Mouse (Mus musculus): ENCODE measurements around the gene Rras2. TPM values are rescaled to one million over a fixed set of nuclear protein-coding genes. Genes with fewer than 3 reads are reported as not detected.
A peak's percentile ranks its signal among the peaks of the same experiment; 100 is the strongest.

Gene Rras2
- polyA plus RNA-seq (2015; fragmentation: Nextera tagmentation; extraction: Ambion mirVana): 56.8 and 58.2 TPM in 2 replicates

- DNase-seq (ENCODE audit: low spot score): peak; percentile 90
These were observed at the start of gene Rras2 for GRCm38 (mm10) chr7:114117444-114117905. Rras2 (minus strand) TSS chr7:114117781.

- DNase-seq (ENCODE audit: low spot score): no peak
These were observed 45.4 kb upstream of the Rras2 start for GRCm38 (mm10) chr7:114162975-114163374.

GRCm38 (mm10) chr7:114161101-114161500, 43.5 kb upstream of the Rras2 start:
- peak; percentile 66 for DNase-seq (ENCODE audit: low spot score)

DNA sequence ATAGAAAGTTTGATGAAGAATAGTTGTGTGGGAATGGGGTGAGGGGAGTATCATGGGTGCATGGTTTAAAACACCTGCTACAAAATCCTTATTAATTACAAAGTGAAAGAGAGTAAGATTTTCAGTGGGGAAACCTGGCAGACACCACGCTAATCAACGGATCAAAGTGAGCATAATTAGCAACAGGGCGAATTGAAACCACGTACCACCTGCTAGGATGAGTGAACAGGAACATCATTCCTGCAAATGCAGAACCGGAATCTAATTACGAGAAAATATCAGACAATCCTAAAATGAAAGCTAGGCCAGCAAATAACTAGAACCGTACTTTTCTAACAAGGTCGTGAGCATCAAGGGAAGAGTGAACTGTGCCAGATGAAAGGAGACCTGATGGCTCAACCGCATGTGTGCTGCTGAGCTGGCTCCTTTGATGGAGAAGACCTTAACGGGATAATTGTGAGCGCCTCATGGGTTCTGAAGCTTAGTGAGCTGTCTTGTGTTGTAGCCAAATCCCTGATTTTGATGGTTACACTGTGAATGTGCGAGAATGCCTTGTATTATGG, 40.2 kb upstream of the Rras2 start:
- DNase-seq (ENCODE audit: low spot score): peak; percentile 68

DNA sequence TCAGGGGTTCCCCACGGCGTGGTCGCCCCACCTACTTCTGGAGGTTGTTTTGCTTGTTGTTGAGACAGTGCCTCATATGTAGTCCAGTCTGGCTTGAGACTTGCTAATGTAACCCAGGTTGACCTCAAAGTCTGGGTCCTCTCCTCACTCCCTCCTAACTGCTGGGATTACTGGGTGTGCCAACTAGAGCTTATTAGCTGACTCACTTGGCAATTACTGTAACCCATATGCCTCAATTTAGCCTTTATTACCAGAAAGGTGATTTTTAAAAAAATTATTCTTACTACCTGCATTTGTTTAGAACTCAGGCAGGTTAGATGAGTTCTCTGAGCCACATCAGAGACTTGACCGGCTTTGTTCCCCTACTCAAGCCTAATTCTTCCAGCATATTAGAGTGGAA, 38.8 kb upstream of the Rras2 start:
- no peak for DNase-seq (ENCODE audit: low spot score)

- DNase-seq (ENCODE audit: low spot score): no peak
These were observed 37.7 kb upstream of the Rras2 start for GRCm38 (mm10) chr7:114155053-114155865.

DNA sequence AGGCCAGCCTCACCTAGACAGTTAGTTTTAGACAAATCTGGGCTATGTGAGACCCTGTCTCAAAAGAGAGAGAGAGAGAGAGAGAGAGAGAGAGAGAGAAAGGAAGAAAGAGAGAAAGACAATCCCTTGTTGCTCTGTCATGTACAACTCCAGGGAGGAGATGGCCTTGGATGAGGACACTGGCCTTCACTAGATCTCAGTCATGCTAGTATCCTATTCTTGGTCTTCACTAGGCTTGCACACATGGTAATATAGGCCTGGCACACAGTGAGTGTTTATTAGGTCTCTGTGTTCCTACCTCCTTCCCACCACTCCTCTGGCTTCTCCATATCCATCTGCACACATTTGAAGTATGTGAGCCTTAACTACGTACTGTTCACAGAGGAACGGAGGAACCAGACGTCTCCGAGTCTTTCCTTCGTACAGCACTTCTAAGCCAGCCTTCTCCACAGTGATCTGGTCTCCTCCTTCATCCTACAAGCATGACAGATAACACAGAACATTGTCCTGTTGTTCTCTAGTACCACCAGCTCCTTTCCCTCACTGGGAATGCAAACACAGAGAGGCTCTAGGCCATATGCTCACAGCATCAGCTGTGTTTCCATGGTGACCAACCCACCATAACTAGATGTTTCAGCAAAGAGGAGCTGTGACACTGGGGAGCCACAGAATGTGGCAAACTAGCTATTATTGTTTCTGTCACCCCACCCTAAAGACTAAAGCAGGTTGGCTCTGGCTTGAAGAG, 33.6 kb upstream of the Rras2 start:
- no peak for DNase-seq (ENCODE audit: low spot score)

- no peak for DNase-seq (ENCODE audit: low spot score)
These were observed 32.0 kb upstream of the Rras2 start for GRCm38 (mm10) chr7:114149564-114149963.

DNA sequence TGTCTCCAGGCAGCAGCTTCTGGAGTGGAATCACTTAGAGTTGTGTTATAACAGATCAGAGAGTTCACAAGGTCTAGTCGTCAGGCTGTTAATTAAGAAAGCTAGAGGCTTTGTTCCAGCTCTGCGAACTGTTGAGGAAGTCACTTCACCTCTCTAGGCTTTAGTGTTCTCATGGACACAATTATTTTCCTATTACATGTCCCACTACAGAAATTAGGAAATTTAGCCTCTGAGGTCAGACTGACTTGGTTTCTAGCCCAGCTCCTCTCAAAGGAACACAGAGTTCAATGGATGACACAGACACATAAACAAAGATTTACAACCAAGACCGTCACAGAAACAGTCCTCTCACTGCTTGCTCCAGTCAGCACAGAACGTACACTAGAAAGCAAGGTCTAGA, 31.6 kb upstream of the Rras2 start:
- DNase-seq (ENCODE audit: low spot score): no peak

- peak; percentile 45 for DNase-seq (ENCODE audit: low spot score)
These were observed 28.3 kb upstream of the Rras2 start for GRCm38 (mm10) chr7:114145841-114146240.

DNA sequence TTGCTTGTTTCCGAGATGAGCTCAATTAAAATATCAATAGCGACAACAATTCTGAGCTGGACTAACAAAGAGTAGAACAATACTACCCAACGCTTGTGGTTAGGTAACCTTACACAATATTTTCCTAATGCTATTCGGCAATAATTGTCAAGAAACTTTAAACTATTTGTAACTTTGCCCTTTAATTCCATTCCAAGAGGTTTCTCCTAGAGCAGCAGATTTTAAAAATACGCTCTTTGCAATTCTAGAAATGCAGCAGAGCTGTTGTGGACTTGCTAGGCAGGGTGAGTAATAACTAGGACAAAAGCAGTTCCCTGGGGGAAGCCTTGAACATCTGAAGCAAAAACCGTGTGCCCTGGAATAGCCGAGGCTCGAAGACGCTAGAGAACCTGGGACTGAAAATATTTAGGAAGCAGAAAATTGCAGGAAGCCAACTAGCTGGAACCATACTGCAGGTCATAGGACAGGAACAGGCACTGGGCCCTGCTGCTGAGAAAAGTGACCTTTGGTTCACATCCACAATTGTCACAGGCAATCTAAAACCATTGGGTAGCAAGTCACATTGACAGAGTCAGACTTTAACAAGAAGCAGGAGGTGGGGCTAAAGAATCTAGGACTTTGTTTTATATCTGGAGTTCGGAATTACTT, 24.7 kb upstream of the Rras2 start:
- DNase-seq (ENCODE audit: low spot score): no peak

DNA sequence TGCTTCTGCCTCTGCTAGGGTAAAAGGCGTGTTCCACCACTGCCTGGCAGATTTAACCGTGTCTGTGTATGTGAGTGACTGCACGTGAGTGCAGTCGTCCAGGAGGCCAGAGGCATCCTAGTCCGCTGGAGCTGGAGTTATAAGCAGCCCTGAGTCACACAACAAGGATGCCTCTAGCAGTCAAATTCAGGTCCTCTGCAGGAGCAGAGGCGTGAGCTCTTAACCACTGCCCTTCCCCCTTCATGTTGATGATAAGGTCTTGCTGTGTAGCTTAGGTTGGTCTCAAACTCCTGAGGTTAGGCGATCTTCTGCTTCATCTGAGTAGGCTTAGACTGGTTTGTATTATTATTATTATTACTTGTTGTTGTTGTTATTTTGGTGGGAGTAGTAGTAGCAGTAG, 22.4 kb upstream of the Rras2 start:
- DNase-seq (ENCODE audit: low spot score): peak; percentile 25

GRCm38 (mm10) chr7:114139400-114139799, 21.8 kb upstream of the Rras2 start:
- peak; percentile 37 for DNase-seq (ENCODE audit: low spot score)

DNA sequence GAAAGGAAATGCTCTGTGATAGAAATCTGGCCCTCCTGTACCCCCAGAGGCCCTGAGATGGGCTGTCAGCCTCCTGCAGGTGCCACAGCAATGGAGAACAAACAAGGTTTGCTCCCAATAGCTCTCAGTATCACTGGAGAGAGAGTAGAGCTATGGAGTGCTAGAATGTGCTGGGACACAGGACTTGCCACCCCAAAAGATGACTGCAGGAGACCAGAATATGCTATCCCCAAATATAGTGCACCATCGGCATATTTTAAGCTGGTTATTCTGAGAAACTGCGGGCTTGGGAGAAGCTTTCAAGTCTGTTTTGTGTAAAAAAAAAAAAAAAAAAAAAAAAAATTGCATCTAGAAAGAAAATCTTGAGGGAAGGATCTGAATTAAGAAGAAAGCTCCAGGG, 20.7 kb upstream of the Rras2 start:
- DNase-seq (ENCODE audit: low spot score): no peak

- no peak for DNase-seq (ENCODE audit: low spot score)
These were observed 17.6 kb upstream of the Rras2 start for GRCm38 (mm10) chr7:114135166-114135565.

GRCm38 (mm10) chr7:114133957-114134356, 16.4 kb upstream of the Rras2 start:
- no peak for DNase-seq (ENCODE audit: low spot score)

DNA sequence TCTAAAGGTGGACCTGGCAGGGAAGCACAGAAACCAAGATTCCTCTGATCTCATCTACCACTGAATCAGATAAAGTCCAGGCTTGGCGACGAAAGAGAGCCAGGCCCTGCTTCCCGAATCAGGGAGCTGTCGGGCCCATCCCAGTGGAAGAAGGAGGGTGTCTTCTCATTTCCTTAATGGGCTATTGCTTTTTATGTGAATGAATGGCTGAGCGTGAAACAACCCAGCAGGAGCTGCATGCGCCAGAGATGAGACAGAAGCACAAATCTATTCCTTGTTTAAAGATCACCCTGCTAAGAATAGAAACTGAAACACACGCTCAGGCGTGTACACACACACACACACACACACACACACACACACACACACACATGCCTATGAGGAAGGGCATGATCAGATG, 14.7 kb upstream of the Rras2 start:
- no peak for DNase-seq (ENCODE audit: low spot score)

DNA sequence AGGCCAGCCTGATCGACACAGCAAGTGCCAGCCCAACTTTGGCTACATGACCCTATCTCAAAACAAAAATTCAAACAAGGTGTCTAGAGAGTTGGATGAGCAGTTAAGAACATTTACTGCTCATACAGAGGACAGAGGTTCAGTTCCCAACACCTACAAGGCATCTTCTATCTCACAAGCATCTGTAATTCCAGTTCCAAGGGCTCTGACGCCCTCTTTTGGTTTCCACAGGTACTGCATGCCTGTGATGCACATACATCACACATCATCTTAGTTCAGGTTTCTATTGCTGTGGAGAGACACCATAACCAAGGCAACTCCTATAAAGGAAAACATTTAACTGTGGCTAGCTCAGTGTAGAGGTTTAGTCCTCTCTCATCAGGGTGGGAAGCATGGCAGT, 11.7 kb upstream of the Rras2 start:
- no peak for DNase-seq (ENCODE audit: low spot score)

DNA sequence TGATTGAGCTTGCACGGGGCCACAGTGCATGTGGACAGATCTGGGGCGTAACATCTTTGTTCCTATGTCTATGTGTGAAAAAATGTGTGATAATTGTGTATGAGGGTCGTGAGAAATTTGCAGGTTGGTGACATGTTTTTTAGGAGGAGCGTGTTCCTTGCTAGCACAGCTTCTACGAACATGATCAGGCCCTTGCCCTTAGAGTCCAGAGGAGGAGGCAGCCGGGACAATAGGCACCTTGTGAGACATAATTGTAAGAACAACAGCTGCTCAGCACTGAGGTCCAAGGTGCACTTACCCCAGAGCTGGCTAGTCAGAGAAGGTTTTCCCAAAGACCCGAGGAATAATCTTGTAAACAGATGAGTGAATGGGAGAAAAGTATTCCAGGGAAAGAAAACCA, 599 bp upstream of the Rras2 start:
- DNase-seq (ENCODE audit: low spot score): no peak

GRCm38 (mm10) chr7:114116711-114117351, 750 bp downstream of the Rras2 start:
- DNase-seq (ENCODE audit: low spot score): peak; percentile 53

DNA sequence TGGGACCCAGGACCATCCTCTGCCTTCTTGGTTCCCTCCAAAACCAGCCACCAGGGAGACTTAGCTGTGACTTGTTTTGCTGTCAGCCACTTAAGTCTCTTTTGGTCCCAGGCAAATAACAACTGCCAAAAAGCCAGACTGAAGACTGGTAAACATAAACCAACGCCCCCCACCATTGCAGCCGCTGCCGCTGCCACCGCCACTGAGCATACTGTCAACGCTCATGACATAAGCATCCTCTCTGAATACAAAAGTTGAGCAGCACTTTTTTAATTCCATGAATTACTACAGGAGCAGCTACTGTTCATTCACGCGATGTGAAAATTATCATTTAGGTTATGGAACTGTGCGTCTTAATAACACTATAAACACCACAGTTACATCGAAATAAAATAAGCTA, 1.6 kb downstream of the Rras2 start:
- DNase-seq (ENCODE audit: low spot score): peak; percentile 33
